Mouse (Mus musculus) embryonic facial prominence, embryonic 12.5 days (tissue): Measurements from ENCODE around the gene Prdx5. TPM values are rescaled to one million over a fixed set of nuclear protein-coding genes. Genes with fewer than 3 reads are reported as not detected.
A peak's percentile ranks its signal among the peaks of the same experiment; 100 is the strongest.

ENCODE experiments used
- ATAC-seq: fragments of 200-750 bp; cut with Nextera tagmentation; 2 replicates; pipeline ENCODE4 v1.8.0; 2017; ENCODE audit not compliant: insufficient number of reproducible peaks, insufficient read depth, low FRiP score, low TSS enrichment
- H3K27ac ChIP-seq: fragments of 300-500 bp; sonication (generic); 2 replicates; pipeline ENCODE4 v1.5.1; 2016; ENCODE audit warnings: mild to moderate bottlenecking
- H3K27me3 ChIP-seq: fragments of 300-500 bp; sonication (generic); 2 replicates; pipeline ENCODE4 v1.6.1; 2016; ENCODE audit warnings: mild to moderate bottlenecking, moderate library complexity
- H3K36me3 ChIP-seq: fragments of 300-500 bp; sonication (generic); 2 replicates; pipeline ENCODE4 v1.6.1; 2016; ENCODE audit warnings: mild to moderate bottlenecking
- H3K4me1 ChIP-seq: fragments of 300-500 bp; sonication (generic); 2 replicates; pipeline ENCODE4 v1.6.1; 2016
- H3K4me2 ChIP-seq: fragments of 300-500 bp; sonication (generic); replicated peaks from 2 replicates; pipeline ENCODE4 v1.6.1; 2016; ENCODE audit warnings: mild to moderate bottlenecking, moderate library complexity
- H3K4me3 ChIP-seq: fragments of 300-500 bp; sonication (generic); 2 replicates; pipeline ENCODE4 v1.5.1; 2016; ENCODE audit warnings: mild to moderate bottlenecking
- H3K9ac ChIP-seq: fragments of 300-500 bp; sonication (generic); 2 replicates; pipeline ENCODE4 v1.6.1; 2016; ENCODE audit warnings: mild to moderate bottlenecking, moderate library complexity
- H3K9me3 ChIP-seq: fragments of 300-500 bp; sonication (generic); 2 replicates; pipeline ENCODE4 v1.6.1; 2016; ENCODE audit warnings: mild to moderate bottlenecking, moderate library complexity
- WGBS: fragments of 180-500 bp; shearing (Covaris S2); methylation state at CpG from one replicate; pipeline ENCODE4 v1.1.7; 2016; 5-methylcytosine and 5-hydroxymethylcytosine counted together
- polyA plus RNA-seq: library from polyadenylated mRNA; unstranded; fragments of >200 nt; fragmentation: Nextera tagmentation; extraction: Ambion mirVana; gene quantifications from 2 replicates; pipeline ENCODE4 v1.2.1, GENCODE M21; 2016

Prdx5 gene
- polyA plus RNA-seq, 1 experiment from 2014 or later: 192 TPM

DNA sequence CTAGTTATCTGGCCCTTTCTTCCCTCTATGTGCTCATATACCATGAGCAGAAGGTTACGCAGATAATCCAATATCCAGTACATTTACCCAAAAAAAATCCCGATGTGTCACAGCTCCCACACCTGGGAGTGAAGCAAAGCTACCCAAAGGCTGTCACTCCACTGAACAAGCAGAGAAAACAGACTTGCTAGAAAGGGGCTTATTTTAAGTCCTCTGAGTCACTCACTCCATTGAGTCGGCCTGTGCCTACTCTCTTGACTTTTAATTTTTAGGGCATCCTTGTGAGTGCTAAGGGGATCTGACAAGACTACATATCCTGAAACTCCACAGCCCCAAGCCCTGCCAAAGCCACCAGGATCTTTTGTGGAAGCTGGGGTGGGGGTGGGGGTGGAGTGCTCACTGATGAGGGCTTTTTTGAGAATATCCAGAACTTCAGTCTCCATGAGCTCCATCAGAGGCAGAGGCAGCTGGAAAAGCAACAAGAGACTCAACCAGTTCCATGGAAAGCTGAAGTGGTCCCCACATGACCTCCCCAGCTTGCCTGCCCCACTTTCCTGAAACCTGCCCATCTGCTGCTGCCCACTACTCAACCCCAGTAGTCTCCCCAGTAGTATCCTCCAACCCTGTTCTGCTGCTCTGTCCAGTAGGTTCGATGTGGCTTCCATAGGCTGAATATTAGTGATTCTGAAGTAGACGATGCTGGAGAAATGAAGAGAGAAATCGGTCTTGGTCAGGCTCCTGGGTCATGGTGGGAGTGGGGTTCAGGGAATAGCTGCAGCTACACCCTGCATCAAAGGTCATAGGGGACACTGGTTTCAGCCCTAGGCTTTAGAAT is 13.2 kb upstream of the Prdx5 start:
- H3K4me2 ChIP-seq: no peak overlapping the region
- H3K4me3 ChIP-seq: no peak overlapping the region

DNA sequence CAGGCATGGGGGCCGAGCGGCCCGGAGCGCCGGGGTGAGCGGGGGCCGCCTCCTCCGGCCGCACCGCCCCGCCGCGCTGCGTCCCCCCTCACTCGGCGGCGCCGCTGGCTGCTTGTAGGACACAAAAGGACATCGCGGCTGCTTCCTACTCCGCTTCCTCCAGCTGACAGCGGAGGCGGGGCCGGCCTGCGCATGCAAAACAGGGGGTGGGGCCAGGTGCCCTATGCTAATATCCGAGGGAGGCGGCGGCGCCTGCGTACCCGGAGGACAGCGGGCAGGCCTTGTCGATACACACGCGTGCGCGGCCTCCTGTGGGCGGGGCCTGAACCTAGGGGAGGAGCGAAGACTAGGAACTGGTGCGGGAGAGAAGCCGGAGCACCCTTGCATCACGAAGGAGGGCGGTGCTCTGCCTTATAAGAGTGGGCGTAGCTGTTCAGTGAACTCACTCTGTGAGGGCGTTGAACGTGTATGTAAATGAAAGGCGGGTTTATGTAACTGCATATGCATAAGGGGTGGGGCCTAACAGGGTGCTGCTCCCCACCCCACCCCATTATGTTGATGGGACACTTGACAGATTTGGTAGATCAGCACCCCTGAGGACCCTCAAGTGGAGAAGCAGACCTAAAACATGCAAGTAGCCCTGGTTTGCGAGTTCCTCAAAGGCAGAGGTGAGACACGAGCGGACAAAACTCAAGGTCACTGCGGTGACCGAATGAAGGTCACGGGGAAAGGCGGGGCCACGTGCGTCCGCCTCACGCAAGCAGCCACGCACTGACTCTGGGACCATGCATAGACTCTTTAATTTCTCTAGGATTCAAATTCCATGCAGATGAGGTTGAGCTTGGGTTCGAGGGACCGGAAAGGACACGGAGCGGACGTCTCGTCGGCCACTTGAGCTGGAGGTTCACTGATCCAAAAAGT is 12.0 kb upstream of the Prdx5 start, which contains the start of gene Esrra:
Gene Esrra (minus strand): TSS at position 167 of the 921 bp plus-strand sequence.
- peaks cover 24% of the 10 kb centered on the region for H3K4me1 ChIP-seq
- peaks cover 46% of the 10 kb centered on the region for H3K27me3 ChIP-seq
- no peaks in the 10 kb centered on the region for H3K36me3 ChIP-seq
- WGBS: under 1% methylated on average over 66 of the region's 66 CpGs
- peak; percentile 92 for ATAC-seq
- H3K27ac ChIP-seq: peak within 1 kb of the TSS; percentile 68
- peak within 1 kb of the TSS; percentile 82 for H3K9ac ChIP-seq
- no peaks in the 10 kb centered on the region for H3K9me3 ChIP-seq
- H3K4me2 ChIP-seq: peak within 1 kb of the TSS; percentile 75
- H3K4me3 ChIP-seq: peak within 1 kb of the TSS; percentile 82

More for the DNA sequence above, 13.2 kb upstream of the Prdx5 start:
- Histone ChIP-seq H3K9ac (no peak overlapping the region), H3K27ac (no peak overlapping the region), H3K36me3 (no peaks in the 10 kb centered on the region), H3K9me3 (no peaks in the 10 kb centered on the region), H3K27me3 (peaks cover 58% of the 10 kb centered on the region), H3K4me1 (peaks cover 24% of the 10 kb centered on the region)
- no peak for ATAC-seq
- 67% methylated on average over 6 of the region's 6 CpGs for WGBS

DNA sequence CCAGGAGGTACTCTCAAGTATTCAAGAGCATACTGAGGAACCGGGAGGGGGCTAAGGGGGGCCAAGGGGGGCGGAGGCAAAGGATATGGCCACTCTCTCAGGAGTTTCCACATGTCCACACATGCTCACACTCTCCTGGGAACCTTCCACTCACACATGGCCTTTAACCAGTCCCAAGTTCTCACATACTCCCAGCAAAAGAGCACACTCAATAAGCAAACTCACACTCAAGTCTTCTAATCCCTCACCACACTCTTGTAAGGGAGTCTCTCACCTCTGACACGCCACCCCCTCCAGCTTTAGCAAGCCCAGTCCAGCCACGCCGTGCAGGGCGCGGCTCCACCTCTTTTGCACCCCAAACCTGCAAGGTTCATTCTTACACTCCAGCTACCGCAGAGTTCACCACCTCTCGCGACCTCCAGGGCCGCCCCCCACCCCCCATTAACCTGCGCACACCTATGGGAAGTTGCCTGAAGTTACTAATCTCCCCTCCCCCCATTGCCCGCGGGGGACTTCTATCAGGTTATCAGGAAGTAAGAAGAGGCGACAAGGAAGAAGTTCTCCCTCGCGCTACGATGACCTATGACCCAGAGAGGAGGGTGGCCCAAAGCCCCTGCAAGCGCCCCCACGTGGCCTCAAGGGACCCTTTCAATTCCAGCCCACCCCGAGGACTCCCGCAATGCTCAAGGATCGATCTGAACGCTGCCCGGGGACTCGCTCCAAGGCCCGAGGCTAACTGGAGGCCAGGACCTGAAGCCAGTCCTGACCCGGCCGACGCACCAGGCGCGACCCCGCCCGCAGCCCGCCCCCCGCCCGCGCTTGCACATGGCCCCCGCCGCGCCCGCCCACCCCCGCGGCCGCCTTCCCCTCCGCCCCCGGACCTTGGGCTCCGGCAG is 11.1 kb upstream of the Prdx5 start:
- Histone ChIP-seq H3K27me3 (peaks cover 36% of the 10 kb centered on the region), H3K4me2 (peak overlapping the region; percentile 75), H3K27ac (peak overlapping the region; percentile 68), H3K4me3 (peak overlapping the region; percentile 82), H3K9ac (peak overlapping the region; percentile 82), H3K9me3 (no peaks in the 10 kb centered on the region), H3K4me1 (peaks cover 21% of the 10 kb centered on the region), H3K36me3 (no peaks in the 10 kb centered on the region)
- ATAC-seq: 0 out of 2 replicates have a peak, but pooled peaks have one; percentile 29
- 2% methylated on average over 48 of the region's 48 CpGs for WGBS

DNA sequence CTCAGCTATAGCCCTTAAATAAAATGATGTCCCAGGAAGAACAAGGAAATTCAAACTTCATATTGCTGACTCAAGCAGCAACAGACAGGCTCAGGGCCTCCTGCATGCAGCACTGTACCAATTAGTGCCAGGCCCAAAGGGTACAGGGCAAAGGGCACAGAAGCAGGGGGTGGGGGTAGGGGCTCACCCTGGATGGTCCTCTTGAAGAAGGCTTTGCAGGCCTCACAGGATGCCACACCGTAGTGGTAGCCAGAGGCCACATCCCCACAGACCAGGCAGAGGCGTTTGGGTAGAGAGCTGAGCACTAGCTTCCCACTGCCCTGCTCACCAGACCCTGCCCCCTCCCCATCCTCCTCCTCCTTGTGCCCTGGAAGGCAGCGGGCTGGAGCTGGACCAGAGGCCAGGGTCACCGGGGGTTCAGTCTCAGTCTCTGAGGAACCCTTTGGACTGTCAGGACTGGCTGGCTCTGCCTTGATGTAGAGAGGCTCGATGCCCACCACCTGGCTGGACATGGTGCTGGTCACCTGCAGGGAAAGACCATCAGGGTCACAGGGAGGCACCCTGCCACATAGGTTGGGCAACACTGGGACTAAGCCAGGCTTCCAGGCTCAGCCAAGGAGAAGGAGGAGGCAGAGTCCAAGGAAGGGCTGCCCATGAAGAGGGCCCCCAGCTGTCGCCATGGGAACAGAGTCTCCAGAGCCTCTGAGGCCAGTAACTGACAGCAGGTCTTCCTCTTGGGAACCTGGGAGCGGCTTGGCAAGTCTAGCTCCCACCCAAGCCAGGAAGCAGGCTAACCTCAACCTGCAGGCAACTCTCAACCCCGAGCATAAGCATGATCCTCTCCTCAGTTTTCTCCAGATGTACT is 10.2 kb upstream of the Prdx5 start:
- H3K4me3 ChIP-seq: peak overlapping the region; percentile 82
- H3K36me3 ChIP-seq: no peaks in the 10 kb centered on the region
- WGBS: 42% methylated on average over 8 of the region's 8 CpGs
- ATAC-seq: no peak; the same call in 1 of the 2 replicates
- H3K27ac ChIP-seq: no peak overlapping the region
- H3K4me1 ChIP-seq: peaks cover 17% of the 10 kb centered on the region
- peak overlapping the region; percentile 75 for H3K4me2 ChIP-seq
- H3K9ac ChIP-seq: peak overlapping the region; percentile 82
- H3K27me3 ChIP-seq: peaks cover 28% of the 10 kb centered on the region
- H3K9me3 ChIP-seq: no peaks in the 10 kb centered on the region

DNA sequence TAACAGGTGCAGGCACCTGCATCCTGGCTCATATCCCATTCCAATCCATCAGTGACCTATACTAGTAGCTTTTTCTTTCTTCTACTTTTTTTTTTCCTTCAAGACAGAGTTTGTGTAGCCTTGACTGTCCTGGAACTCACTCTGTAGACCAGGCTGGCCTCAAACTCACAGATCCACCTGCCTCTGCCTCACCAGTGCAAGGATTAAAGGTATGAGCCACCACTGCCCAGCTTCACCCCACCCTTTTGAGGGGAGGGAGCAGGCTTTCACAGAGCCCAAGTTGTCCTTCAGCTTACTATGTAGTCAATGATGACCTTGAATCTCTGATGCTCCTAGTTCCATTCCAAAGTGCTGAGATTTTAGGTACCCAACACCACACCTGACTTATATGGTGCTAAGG is 9.5 kb upstream of the Prdx5 start:
- no peaks in the 10 kb centered on the region for H3K9me3 ChIP-seq
- no peak overlapping the region for H3K4me2 ChIP-seq
- peaks cover 21% of the 10 kb centered on the region for H3K27me3 ChIP-seq
- H3K4me1 ChIP-seq: peaks cover 12% of the 10 kb centered on the region
- H3K4me3 ChIP-seq: no peak overlapping the region
- H3K36me3 ChIP-seq: no peaks in the 10 kb centered on the region
- no peak overlapping the region for H3K27ac ChIP-seq
- no peak overlapping the region for H3K9ac ChIP-seq
- ATAC-seq: no peak

DNA sequence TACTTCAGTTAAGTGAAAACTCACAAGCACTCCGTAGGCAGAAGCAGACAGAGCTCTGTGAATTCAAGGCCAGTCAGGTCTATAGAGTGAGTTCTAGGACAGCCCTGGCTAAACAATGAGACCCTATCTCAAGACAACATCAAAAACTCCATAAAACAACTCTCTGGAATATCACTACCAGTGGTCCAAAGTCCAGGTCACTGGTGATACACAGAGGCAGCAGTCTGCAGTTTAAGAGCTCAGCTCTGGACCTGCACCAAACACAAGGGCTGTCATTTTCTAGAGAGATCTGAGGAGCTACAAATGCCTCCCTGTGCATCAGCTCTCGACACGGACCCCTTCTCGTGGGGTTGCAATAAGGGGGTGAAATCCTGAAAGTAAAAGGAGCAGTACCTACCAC is 8.4 kb upstream of the Prdx5 start:
- Histone ChIP-seq H3K36me3 (peaks cover 9% of the 10 kb centered on the region), H3K27ac (no peak overlapping the region), H3K4me1 (peaks cover 12% of the 10 kb centered on the region), H3K27me3 (peaks cover 11% of the 10 kb centered on the region), H3K4me3 (no peak overlapping the region), H3K9me3 (no peaks in the 10 kb centered on the region), H3K4me2 (no peak overlapping the region), H3K9ac (no peak overlapping the region)
- 94% methylated on average over 4 of the region's 4 CpGs for WGBS
- ATAC-seq: no peak

DNA sequence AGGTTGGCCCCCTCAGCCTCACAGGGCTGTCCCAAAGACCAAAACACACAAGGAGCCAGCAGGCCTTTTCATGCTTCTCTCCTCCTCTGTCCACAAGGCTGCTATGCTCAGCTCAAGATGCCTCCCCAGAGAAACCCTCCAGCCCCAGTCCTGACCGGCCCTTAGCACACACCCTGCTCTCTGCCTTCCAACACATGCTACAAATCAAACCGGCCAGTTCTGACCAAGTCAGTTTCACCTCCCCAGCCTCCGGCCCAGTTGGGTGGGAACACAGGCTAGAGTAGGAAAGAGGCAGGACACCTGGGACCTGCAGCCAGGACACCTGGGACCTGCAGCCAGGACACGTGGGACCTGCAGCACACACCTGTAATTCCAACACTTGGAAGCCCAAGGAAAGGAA is 6.6 kb upstream of the Prdx5 start:
- no peak overlapping the region for H3K27ac ChIP-seq
- H3K27me3 ChIP-seq: no peaks in the 10 kb centered on the region
- H3K9ac ChIP-seq: no peak overlapping the region
- H3K4me1 ChIP-seq: peaks cover 13% of the 10 kb centered on the region
- 77% methylated on average over 4 of the region's 4 CpGs for WGBS
- ATAC-seq: no peak
- no peaks in the 10 kb centered on the region for H3K9me3 ChIP-seq
- H3K4me3 ChIP-seq: no peak overlapping the region
- H3K36me3 ChIP-seq: peaks cover 27% of the 10 kb centered on the region
- H3K4me2 ChIP-seq: no peak overlapping the region

DNA sequence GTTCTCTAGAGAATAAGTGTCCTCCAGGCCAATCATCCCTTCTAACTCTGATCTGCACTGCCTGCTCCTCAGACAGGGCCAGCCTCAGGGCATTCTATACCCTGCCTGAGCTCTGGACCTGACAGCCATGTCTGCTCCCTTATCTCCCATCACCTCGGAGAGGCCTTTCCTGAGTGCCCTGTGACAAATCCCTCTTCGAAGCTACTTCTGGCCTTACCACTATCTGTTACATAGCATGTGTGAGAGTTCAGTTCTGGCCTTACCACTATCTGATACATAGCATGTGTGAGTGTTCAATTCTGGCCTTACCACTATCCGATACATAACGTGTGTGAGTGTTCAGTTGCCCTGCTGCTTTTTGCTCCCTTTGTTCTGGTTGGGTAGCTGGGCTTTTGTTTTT is 5.4 kb upstream of the Prdx5 start:
- 85% methylated on average over 4 of the region's 4 CpGs for WGBS
- Histone ChIP-seq H3K4me1 (peaks cover 12% of the 10 kb centered on the region), H3K27me3 (no peaks in the 10 kb centered on the region), H3K27ac (no peak overlapping the region), H3K9me3 (no peaks in the 10 kb centered on the region), H3K4me2 (no peak overlapping the region), H3K36me3 (peaks cover 31% of the 10 kb centered on the region), H3K4me3 (no peak overlapping the region), H3K9ac (no peak overlapping the region)
- ATAC-seq: no peak

DNA sequence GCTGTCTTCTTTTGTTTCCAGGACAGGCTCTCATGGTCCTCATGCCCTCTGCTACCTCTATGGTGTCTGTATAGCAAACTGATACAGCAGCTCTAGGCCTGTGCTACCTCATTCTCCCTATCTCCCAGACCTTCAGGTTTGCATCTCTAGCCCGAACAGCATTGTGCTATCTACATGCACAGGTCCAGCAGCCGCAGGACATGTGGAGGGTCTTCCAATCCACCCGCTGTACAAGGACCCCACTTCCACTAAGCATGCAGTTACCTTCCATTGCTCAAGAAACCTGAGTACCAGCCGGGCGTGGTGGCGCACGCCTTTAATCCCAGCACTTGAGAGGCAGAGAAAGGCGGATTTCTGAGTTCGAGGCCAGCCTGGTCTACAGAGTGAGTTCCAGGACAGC is 4.6 kb upstream of the Prdx5 start:
- ATAC-seq: no peak
- WGBS: 95% methylated on average over 9 of the region's 9 CpGs
- peaks cover 31% of the 10 kb centered on the region for H3K36me3 ChIP-seq
- no peak overlapping the region for H3K4me3 ChIP-seq
- no peaks in the 10 kb centered on the region for H3K9me3 ChIP-seq
- no peaks in the 10 kb centered on the region for H3K27me3 ChIP-seq
- no peak overlapping the region for H3K4me2 ChIP-seq
- H3K4me1 ChIP-seq: peaks cover 8% of the 10 kb centered on the region
- no peak overlapping the region for H3K9ac ChIP-seq
- H3K27ac ChIP-seq: no peak overlapping the region

DNA sequence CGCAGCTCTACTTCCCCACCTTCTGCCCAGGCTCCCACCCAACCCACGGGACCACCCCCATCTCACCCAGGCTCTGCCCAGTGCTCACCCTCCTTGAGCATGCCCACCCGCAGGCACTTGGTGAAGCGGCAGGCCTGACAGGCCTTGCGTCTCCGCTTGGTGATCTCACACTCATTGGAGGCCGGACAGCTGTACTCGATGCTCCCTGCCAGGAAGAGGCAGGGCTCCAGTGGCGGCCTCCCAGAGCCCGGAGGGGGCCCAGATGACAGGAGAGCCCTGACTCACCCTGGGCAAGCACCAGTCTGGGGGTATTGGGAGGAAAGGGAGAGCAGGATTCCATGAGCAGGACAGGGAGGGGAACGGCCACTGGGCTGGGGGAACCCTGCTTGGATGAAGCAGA is 4.1 kb upstream of the Prdx5 start:
- H3K4me3 ChIP-seq: no peak overlapping the region
- WGBS: 85% methylated on average over 11 of the region's 11 CpGs
- no peaks in the 10 kb centered on the region for H3K27me3 ChIP-seq
- no peak overlapping the region for H3K9ac ChIP-seq
- ATAC-seq: no peak
- H3K9me3 ChIP-seq: no peaks in the 10 kb centered on the region
- H3K27ac ChIP-seq: no peak overlapping the region
- H3K4me2 ChIP-seq: no peak overlapping the region
- H3K36me3 ChIP-seq: peaks cover 31% of the 10 kb centered on the region
- peaks cover 9% of the 10 kb centered on the region for H3K4me1 ChIP-seq
